Mouse (Mus musculus) limb, embryonic 15.5 days (tissue): ENCODE results near the gene Cd82. TPM values are rescaled to one million over a fixed set of nuclear protein-coding genes. Genes with fewer than 3 reads are reported as not detected.

Source experiments
- ATAC-seq: fragments of 200-750 bp; cut with Nextera tagmentation; 2 replicates; pipeline ENCODE4 v1.8.0; 2017; ENCODE audit warnings: low read depth, moderate TSS enrichment; ENCODE audit not compliant: insufficient number of reproducible peaks, low FRiP score, low TSS enrichment
- H3K27ac ChIP-seq: fragments of 300-500 bp; sonication (generic); 2 replicates; pipeline ENCODE4 v1.5.1; 2015; ENCODE audit warnings: moderate library complexity, mild to moderate bottlenecking, inconsistent platforms
- H3K27me3 ChIP-seq: fragments of 300-500 bp; sonication (generic); 2 replicates; pipeline ENCODE4 v1.6.1; 2015; ENCODE audit warnings: inconsistent platforms
- H3K36me3 ChIP-seq: fragments of 300-500 bp; sonication (generic); 2 replicates; pipeline ENCODE4 v1.6.1; 2015; ENCODE audit warnings: inconsistent platforms
- H3K4me1 ChIP-seq: fragments of 300-500 bp; sonication (generic); 2 replicates; pipeline ENCODE4 v1.6.1; 2015; ENCODE audit warnings: inconsistent platforms
- H3K4me2 ChIP-seq: fragments of 300-500 bp; sonication (generic); 2 replicates; pipeline ENCODE4 v1.6.1; 2015; ENCODE audit warnings: mild to moderate bottlenecking, inconsistent platforms
- H3K4me3 ChIP-seq: fragments of 300-500 bp; sonication (generic); 2 replicates; pipeline ENCODE4 v1.5.1; 2015; ENCODE audit warnings: mild to moderate bottlenecking, inconsistent platforms
- H3K9ac ChIP-seq: fragments of 300-500 bp; sonication (generic); 2 replicates; pipeline ENCODE4 v1.6.1; 2015; ENCODE audit warnings: inconsistent platforms
- H3K9me3 ChIP-seq: fragments of 300-500 bp; sonication (generic); 2 replicates; pipeline ENCODE4 v1.6.1; 2016; ENCODE audit warnings: inconsistent platforms
- WGBS: fragments of 180-500 bp; shearing (Covaris S2); methylation state at CpG from one replicate; pipeline ENCODE4 v1.1.7; 2015; 5-methylcytosine and 5-hydroxymethylcytosine counted together
- polyA plus RNA-seq: library from polyadenylated mRNA; unstranded; fragments of >200 nt; fragmentation: Nextera tagmentation; extraction: Ambion mirVana; gene quantifications from 2 replicates; pipeline ENCODE4 v1.2.1, GENCODE M21; 2015

Gene Cd82
- polyA plus RNA-seq, result 51.4 and 63.0 TPM in 2 replicates

DNA sequence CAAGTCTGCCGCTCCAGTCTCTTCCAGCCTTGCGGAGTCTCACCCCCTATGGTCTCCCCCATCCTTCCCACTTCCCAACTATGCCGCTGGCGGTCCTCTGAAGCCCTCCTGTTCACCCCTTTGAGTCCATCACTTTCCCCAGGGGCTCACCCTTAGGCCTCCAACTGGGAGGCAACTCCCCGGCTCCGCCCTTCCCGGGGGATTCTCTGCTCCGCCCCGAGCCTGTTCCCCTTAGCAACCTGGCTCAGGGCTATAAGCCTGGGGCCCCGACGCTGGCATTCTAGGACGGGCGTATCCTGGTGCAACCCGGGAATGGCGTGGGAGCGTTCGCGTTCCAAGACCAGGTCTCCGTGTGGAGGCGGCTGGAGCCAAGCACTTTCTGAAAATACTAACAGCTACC lies at the start of gene Cd82:
TSS of gene Cd82 (minus strand) at position 381 of the 400 bp plus-strand sequence.
- peak within 1 kb of the TSS; percentile 35; the same call in 1 of the 2 replicates for H3K9ac ChIP-seq
- no peaks in the 10 kb centered on the region for H3K27me3 ChIP-seq
- H3K4me2 ChIP-seq, result peak within 1 kb of the TSS; percentile 86
- ATAC-seq, result peak; percentile 59
- no peaks in the 10 kb centered on the region for H3K9me3 ChIP-seq
- peak within 1 kb of the TSS; percentile 85 for H3K27ac ChIP-seq
- no peaks in the 10 kb centered on the region for H3K36me3 ChIP-seq
- H3K4me1 ChIP-seq, result peaks cover 41% of the 10 kb centered on the region
- 3% methylated on average over 20 of the region's 20 CpGs for WGBS
- peak within 1 kb of the TSS; percentile 53 for H3K4me3 ChIP-seq

DNA sequence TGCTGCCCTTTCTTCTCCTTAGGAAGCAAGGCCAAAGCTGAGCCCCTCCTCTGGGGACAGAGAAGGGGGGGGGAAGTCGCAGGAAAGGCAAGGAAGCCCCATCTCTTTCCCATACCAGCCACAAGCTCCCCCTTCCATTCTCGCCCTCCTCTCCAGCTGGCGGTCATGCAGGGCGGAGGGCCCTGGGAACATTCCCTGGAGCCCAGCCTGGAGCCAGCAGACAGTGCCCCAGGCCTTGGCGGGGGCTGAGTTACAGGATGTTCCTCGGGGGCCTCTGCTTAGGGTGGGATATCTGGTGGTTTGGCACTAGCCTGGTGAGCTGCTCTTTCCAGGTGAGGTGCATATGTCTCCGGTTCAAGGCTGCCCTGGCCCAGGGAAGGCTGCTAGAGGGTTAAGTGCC lies 49.2 kb upstream of the Cd82 start:
- 53% methylated on average over 7 of the region's 7 CpGs for WGBS
- Histone ChIP-seq H3K4me3 (no peak overlapping the region), H3K36me3 (no peaks in the 10 kb centered on the region), H3K4me2 (no peak overlapping the region), H3K9me3 (no peaks in the 10 kb centered on the region), H3K9ac (no peak overlapping the region), H3K27me3 (no peaks in the 10 kb centered on the region), H3K27ac (no peak overlapping the region), H3K4me1 (peaks cover 14% of the 10 kb centered on the region)
- ATAC-seq, result no peak

DNA sequence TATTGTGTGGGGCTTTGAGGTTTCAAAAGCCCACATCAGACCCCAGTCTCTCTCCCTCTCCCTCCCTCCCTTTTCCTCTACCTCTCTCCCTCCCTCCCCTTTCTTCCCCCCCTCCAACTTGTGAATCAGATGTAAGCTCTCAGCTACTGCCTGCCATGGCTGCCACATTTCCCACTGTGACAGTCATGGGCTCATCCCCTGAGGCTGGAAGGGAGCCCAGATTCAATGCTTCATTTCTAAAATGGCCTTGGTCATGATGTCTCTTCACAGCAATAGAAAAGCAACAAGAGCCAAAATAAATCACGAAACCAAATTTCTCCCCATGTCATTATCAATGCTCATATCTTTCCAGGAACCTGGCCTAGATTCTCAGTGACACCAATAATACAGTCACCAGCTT lies 47.9 kb upstream of the Cd82 start:
- WGBS, result 93% methylated on average over 1 of the region's 1 CpGs
- Histone ChIP-seq H3K27me3 (no peaks in the 10 kb centered on the region), H3K4me3 (no peak overlapping the region), H3K27ac (no peak overlapping the region), H3K36me3 (no peaks in the 10 kb centered on the region), H3K9me3 (no peaks in the 10 kb centered on the region), H3K4me2 (no peak overlapping the region), H3K9ac (no peak overlapping the region), H3K4me1 (peaks cover 12% of the 10 kb centered on the region)
- no peak for ATAC-seq

DNA sequence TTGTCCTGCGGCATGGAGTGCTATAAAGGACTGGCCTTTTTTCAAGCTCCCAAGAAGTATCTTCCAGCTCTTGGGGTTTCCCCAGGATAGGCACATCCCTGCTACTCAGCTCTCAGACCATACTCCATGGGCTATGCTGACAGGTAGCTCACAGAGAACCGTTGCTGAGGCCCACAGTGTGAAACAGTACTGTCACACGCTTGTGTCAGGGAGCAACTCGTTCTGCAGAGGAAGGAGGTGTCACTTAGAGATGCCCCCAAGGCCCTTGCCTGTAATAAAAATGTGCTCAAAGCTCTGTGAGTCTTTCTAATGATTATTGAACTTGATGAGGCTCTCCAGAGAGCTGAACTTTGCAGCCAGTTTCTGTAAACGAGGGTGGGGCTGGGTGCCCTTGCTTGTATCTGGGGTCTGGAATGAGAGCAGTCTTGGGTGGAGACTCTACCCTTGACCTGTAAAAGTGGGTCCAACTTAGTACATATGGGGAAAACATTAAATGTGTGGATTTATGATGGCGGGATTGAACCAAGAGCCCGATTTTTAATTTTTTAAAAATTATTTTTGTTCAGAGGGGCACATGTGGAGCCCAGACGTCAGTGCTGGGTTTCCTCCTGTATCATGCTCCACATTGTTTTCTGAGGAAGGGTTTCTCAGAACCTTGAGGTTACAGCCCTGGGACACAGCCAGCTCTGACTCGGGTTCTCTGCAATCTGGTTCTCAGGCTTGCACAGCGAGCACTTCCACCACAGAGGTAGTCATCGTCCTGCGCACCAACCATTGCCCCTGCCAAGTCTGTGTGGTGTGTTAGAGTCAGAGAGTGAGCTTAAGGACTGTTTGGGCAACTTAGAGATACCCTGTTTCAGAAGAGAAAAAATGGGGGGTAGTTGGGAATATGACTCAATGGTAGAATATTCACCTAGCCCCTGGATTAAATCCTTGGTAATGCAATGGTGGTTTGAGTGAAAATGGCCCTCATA lies 47.1 kb upstream of the Cd82 start:
- 62% methylated on average over 12 of the region's 12 CpGs for WGBS

DNA sequence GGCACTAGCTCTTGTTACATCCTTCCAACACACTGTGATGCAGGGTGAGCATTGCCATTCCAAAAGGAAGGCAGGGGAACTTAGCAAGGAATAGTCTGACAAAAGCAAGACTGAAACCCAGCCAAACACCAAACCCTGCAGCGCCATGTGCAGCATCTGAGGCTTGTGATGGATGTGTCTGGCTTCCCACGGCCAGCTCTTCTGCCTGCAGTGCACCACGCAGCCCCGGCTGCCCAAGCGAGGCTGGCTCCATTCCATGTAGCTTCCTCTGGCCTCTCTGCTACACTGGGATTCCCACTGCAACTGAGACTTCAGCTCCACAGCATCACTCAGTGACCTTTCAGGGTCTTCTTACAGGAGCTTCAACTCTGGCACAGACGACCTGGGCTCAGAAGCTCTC lies 42.2 kb upstream of the Cd82 start:
- ATAC-seq, result no peak
- H3K9me3 ChIP-seq, result no peaks in the 10 kb centered on the region
- H3K4me3 ChIP-seq, result no peak overlapping the region
- 69% methylated on average over 6 of the region's 6 CpGs for WGBS
- no peak overlapping the region for H3K9ac ChIP-seq
- H3K27ac ChIP-seq, result no peak overlapping the region
- no peak overlapping the region for H3K4me2 ChIP-seq
- H3K27me3 ChIP-seq, result no peaks in the 10 kb centered on the region
- no peaks in the 10 kb centered on the region for H3K36me3 ChIP-seq
- H3K4me1 ChIP-seq, result no peaks in the 10 kb centered on the region

More for the DNA sequence above, 47.1 kb upstream of the Cd82 start:
- no peak overlapping the region for H3K27ac ChIP-seq
- no peak overlapping the region for H3K9ac ChIP-seq
- no peak for ATAC-seq
- H3K36me3 ChIP-seq, result no peaks in the 10 kb centered on the region
- H3K4me2 ChIP-seq, result no peak overlapping the region
- H3K4me3 ChIP-seq, result no peak overlapping the region
- H3K4me1 ChIP-seq, result peaks cover 5% of the 10 kb centered on the region
- no peaks in the 10 kb centered on the region for H3K27me3 ChIP-seq
- H3K9me3 ChIP-seq, result no peaks in the 10 kb centered on the region

DNA sequence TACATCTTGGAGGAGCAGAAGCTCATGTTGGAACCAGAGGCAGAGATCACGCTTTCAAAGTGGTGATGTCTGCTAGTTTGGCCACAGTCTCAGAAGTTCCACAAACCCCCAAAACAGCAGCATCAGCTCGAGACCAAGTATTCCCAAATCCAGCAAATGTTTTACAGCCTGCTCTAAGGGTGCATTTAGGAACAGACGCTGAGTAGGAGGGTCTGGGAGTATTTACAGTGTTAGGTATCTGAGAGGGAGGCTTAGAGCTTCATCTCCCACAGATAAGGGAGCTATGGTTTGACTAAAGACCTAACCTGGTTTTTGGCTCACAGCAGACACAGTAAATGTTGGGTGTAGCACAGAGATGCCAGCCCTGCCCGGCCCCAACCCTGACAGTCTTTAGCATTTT lies 40.4 kb upstream of the Cd82 start:
- 49% methylated on average over 4 of the region's 4 CpGs for WGBS
- H3K4me3 ChIP-seq, result no peak overlapping the region
- H3K27me3 ChIP-seq, result no peaks in the 10 kb centered on the region
- H3K9me3 ChIP-seq, result no peaks in the 10 kb centered on the region
- no peak overlapping the region for H3K9ac ChIP-seq
- H3K27ac ChIP-seq, result no peak overlapping the region
- no peaks in the 10 kb centered on the region for H3K4me1 ChIP-seq
- no peak for ATAC-seq
- no peaks in the 10 kb centered on the region for H3K36me3 ChIP-seq
- no peak overlapping the region for H3K4me2 ChIP-seq

DNA sequence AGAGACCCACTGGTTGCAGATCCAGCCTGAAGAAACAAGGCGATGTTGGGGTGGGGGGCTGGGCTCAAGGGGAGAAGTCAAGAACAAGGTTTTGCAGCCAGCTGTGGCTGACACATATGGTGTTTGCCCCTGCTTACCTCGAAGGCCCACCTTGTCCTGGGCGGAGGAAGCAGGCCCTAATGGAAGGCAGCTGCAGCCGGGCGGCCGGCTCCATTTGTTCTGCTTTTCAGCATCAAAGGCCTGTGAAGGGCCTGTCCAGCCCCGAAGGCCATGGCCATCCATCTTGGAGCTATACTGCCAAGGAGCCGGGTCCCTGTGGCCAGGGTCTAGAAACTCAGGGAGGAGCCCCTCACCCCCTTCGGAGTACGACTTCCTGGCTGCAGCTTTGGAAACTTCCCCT lies 38.4 kb upstream of the Cd82 start:
- no peaks in the 10 kb centered on the region for H3K36me3 ChIP-seq
- no peak overlapping the region for H3K4me3 ChIP-seq
- 31% methylated on average over 10 of the region's 10 CpGs for whole genome bisulfite sequencing
- H3K4me2 ChIP-seq, result no peak overlapping the region
- H3K9me3 ChIP-seq, result no peaks in the 10 kb centered on the region
- H3K27ac ChIP-seq, result no peak overlapping the region
- H3K27me3 ChIP-seq, result no peaks in the 10 kb centered on the region
- H3K9ac ChIP-seq, result no peak overlapping the region
- ATAC-seq, result no peak
- H3K4me1 ChIP-seq, result no peaks in the 10 kb centered on the region

DNA sequence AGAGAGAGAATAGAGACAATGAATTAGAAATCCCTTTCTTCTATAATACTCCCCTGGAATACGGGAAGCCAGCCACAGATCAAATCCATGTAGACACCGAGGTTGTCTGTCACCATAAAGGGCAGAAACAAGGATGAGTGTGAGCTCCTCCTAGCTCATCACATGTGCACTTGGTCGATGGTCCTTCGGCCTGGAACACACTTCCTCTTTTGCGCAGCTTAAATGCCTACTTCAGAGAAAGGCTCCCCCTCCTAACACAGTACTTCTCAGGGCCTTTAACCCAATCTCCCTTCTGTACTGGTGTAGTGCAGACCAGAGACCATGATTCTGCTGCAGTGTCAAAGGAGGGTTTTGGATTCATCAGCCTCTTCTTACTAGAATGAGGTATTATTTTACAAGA lies 34.3 kb upstream of the Cd82 start:
- Histone ChIP-seq H3K4me1 (no peaks in the 10 kb centered on the region), H3K9me3 (no peaks in the 10 kb centered on the region), H3K4me3 (no peak overlapping the region), H3K27me3 (no peaks in the 10 kb centered on the region), H3K9ac (no peak overlapping the region), H3K4me2 (no peak overlapping the region), H3K27ac (no peak overlapping the region), H3K36me3 (no peaks in the 10 kb centered on the region)
- 93% methylated on average over 5 of the region's 5 CpGs for WGBS
- no peak; the same call in 1 of the 2 replicates for ATAC-seq

DNA sequence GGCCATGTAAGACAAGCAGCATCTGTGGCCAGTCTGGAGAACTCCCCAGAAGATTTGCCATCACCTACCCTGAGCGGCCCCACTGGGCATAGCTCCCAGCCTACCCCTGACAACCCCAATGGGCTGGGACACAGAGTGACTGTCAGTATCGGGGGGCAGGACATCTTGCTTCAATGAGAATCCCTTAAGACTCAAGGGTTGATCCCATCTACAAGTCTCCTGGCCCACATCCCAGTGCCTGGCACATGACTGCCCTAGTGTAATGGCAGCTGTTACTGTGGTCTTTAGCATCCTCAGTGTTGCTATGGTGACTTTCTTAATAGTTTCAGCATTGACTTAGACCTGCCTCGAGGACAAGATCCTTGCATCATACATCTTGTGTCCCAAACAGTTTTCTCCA lies 32.2 kb upstream of the Cd82 start:
- H3K4me3 ChIP-seq, result no peak overlapping the region
- H3K27me3 ChIP-seq, result no peaks in the 10 kb centered on the region
- H3K36me3 ChIP-seq, result no peaks in the 10 kb centered on the region
- H3K9me3 ChIP-seq, result no peaks in the 10 kb centered on the region
- no peaks in the 10 kb centered on the region for H3K4me1 ChIP-seq
- no peak for ATAC-seq
- no peak overlapping the region for H3K27ac ChIP-seq
- WGBS, result 84% methylated on average over 3 of the region's 3 CpGs
- H3K9ac ChIP-seq, result no peak overlapping the region
- H3K4me2 ChIP-seq, result no peak overlapping the region

DNA sequence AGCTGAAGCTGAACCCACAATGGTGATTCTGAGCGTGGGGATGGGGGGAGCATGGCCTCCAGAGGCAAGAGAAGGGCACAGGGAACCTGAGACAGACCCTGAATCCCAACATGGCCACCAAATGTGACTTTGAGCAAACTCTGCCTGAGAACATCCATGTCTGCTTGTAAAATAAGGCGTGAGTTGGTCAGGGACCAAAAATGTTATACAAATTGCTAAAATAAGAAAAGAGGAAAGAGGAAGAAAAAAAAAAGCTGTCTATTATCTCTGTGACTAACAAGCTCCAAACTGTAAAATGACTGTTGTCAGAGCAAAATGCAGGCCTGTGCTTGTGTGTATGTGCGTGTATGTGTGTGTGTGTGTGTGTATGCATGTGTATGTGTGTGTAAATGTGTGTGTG lies 30.6 kb upstream of the Cd82 start:
- Histone ChIP-seq H3K9ac (no peak overlapping the region), H3K27ac (no peak overlapping the region), H3K36me3 (no peaks in the 10 kb centered on the region), H3K4me1 (no peaks in the 10 kb centered on the region), H3K4me2 (no peak overlapping the region), H3K27me3 (peaks cover 6% of the 10 kb centered on the region; the same call in 1 of the 2 replicates), H3K4me3 (no peak overlapping the region), H3K9me3 (no peaks in the 10 kb centered on the region)
- ATAC-seq, result no peak
- WGBS, result 70% methylated on average over 3 of the region's 3 CpGs

DNA sequence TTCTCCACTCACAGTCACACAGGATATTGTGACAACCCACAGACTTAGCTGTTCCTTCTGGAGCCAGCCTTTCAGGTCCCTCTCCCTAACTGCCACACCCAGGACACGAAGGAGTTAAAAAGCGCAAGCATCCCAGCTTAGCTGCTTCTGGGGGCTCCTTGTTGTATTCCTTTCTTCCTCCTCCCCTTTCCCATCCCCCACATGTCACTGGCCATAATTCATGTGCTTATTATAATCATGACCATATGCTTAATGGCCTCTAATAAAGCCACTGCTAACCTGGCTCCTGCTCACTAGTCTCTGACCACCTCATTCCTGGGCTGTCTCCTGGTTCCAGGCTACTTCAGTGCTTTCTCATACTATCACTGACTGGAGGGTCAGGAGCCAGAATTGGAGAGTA lies 27.6 kb upstream of the Cd82 start:
- WGBS, result 38% methylated on average over 2 of the region's 2 CpGs
- no peaks in the 10 kb centered on the region for H3K36me3 ChIP-seq
- H3K9me3 ChIP-seq, result no peaks in the 10 kb centered on the region
- no peak overlapping the region for H3K4me2 ChIP-seq
- H3K4me3 ChIP-seq, result no peak overlapping the region
- peaks cover 13% of the 10 kb centered on the region; the same call in 1 of the 2 replicates for H3K27me3 ChIP-seq
- peaks cover 2% of the 10 kb centered on the region for H3K4me1 ChIP-seq
- no peak overlapping the region for H3K27ac ChIP-seq
- ATAC-seq, result no peak
- H3K9ac ChIP-seq, result no peak overlapping the region

DNA sequence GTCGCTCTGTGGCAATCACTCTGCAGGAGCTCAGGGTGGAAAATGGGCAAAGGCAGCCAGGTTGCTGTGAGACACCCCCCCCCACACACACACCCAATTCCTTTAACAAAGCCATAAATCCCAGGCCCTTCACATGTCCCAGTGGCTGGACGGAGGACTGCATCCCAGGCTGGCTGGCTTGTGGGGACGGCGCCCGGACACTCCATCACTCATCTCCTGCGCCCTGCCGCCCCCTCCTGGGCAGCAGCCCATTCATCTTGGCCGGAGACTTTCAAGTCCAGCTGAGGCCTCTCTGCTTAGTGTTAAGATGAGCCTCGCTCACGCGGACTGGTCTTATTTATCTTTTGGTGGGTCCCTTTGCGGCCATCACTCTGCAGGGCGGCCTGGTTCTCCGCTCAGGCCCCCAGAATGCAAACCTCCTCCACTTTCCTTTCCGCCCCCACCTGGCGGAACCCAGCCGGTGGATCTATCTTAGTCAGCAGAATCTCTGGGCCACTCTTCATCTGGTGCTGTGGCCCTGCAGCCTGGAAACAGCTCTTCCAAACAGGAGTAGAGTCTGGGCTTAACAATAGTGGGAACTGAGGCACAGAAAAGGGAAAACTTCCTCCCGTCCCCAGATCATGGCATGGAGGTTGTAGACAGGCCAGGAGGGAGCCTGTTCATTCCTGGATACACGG lies 26.1 kb upstream of the Cd82 start:
- no peaks in the 10 kb centered on the region for H3K36me3 ChIP-seq
- no peak overlapping the region for H3K4me3 ChIP-seq
- H3K9ac ChIP-seq, result no peak overlapping the region
- 39% methylated on average over 19 of the region's 19 CpGs for WGBS
- H3K4me2 ChIP-seq, result no peak overlapping the region
- H3K9me3 ChIP-seq, result no peaks in the 10 kb centered on the region
- peaks cover 6% of the 10 kb centered on the region for H3K4me1 ChIP-seq
- H3K27ac ChIP-seq, result no peak overlapping the region
- ATAC-seq, result no peak
- peaks cover 13% of the 10 kb centered on the region; the same call in 1 of the 2 replicates for H3K27me3 ChIP-seq
